Mouse (Mus musculus) olfactory bulb, adult 2 months (tissue): ENCODE measurements around the gene Sfmbt1.

Source experiments
- CTCF ChIP-seq: fragments of 200-500 bp; IDR thresholded peaks from 2 replicates; pipeline ENCODE4 v1.5.1; 2012; ENCODE audit warnings: low read depth, mild to moderate bottlenecking, low read length, moderate library complexity; ENCODE audit not compliant: insufficient read depth
- POLR2A ChIP-seq: fragments of 200-500 bp; IDR thresholded peaks from 2 replicates; pipeline ENCODE4 v1.6.1; 2012; ENCODE audit warnings: mild to moderate bottlenecking, low read depth, low read length, moderate library complexity; ENCODE audit not compliant: insufficient read depth

GRCm38 (mm10) chr14:30722406-30722805, 7.8 kb downstream of the Sfmbt1 start:
- no peak for TF ChIP-seq POLR2A
- no peak for TF ChIP-seq CTCF
